9 mouse cellular contexts compared by ENCODE assay signal in genomic region chr7:99648623-99649022, GRCm38 (mm10). TPM values are rescaled to one million over a fixed set of nuclear protein-coding genes. Genes with fewer than 3 reads are reported as not detected.
DNase-seq lines count a peak whose midpoint lies in the region; ATAC-seq and TF ChIP-seq lines count a peak whose summit lies in the region.
"Had no signal": no experiment of that assay in that cellular context is flagged by ENCODE, and none has a peak within 500 bp of the region (broad histone marks: within the 10 kb centered on the region; RNA-seq: fewer than 3 reads in every experiment).

No protein-coding gene starts in this region.

- ATAC-seq in hindbrain, embryonic 14.5 days (ENCODE audit: low FRiP score) = no peak
- no peak for ATAC-seq in activated CD4-positive, CD25-positive, alpha-beta regulatory T cell, adult 4 months

- H3K4me2 ChIP-seq in hindbrain, embryonic 14.5 days (replicated peaks) = no peak overlapping the region
- H3K4me2 ChIP-seq in myocyte (ENCODE audit: low read depth) = no peak overlapping the region
- H3K4me2 ChIP-seq: midbrain, embryonic 12.5 days had no signal

- no peaks in the 10 kb centered on the region for H3K9me3 ChIP-seq in hindbrain, embryonic 10.5 days
- no peaks in the 10 kb centered on the region for H3K9me3 ChIP-seq in hindbrain, embryonic 14.5 days (ENCODE audit: control insufficient read depth, low read length)
- H3K9me3 ChIP-seq in MEL (replicated peaks; ENCODE audit: insufficient read depth, low read length) = no peaks in the 10 kb centered on the region
- H3K9me3 ChIP-seq: midbrain, embryonic 12.5 days had no signal

- no peak for TF ChIP-seq EP300 in MEL (IDR thresholded peaks at IDR 0.05; ENCODE audit: low read depth in 1 of 2, low read length in 2 of 2)

- TF ChIP-seq POLR2A in MEL (IDR thresholded peaks at IDR 0.05; ENCODE audit: control insufficient read depth in 1 of 2, insufficient read depth in 1 of 2, low read depth in 1 of 2, low read length in 2 of 2, poor library complexity in 1 of 2) (no peak), myocyte (IDR thresholded peaks at IDR 0.05; ENCODE audit: insufficient read length, low read depth) (no peak)

- no peak for TF ChIP-seq RAD21 in MEL (IDR thresholded peaks at IDR 0.05; ENCODE audit: low read depth, low read length)

- H3K36me3 ChIP-seq in hindbrain, embryonic 10.5 days = no peaks in the 10 kb centered on the region
- H3K36me3 ChIP-seq in hindbrain, embryonic 14.5 days (replicated peaks; ENCODE audit: control insufficient read depth, insufficient read depth) = no peaks in the 10 kb centered on the region
- H3K36me3 ChIP-seq in MEL (ENCODE audit: control insufficient read depth in 1 of 2, insufficient read depth in 2 of 2, low read length in 2 of 2) = no peaks in the 10 kb centered on the region
- H3K36me3 ChIP-seq in myocyte (ENCODE audit: control insufficient read depth, insufficient read depth) = no peaks in the 10 kb centered on the region
- H3K36me3 ChIP-seq: midbrain, embryonic 12.5 days had no signal

- 10% methylated on average over 6 of the region's 6 CpGs for WGBS in hindbrain, embryonic 10.5 days
- 8% methylated on average over 6 of the region's 6 CpGs for WGBS in hindbrain, embryonic 14.5 days

- no peaks in the 10 kb centered on the region for H3K79me2 ChIP-seq in MEL (ENCODE audit: control insufficient read depth, insufficient read depth, low read length, poor library complexity)
- no peaks in the 10 kb centered on the region for H3K79me2 ChIP-seq in myocyte (ENCODE audit: control insufficient read depth, insufficient read depth)

- H3K27ac ChIP-seq in hindbrain, embryonic 10.5 days = no peak overlapping the region
- no peak overlapping the region for H3K27ac ChIP-seq in hindbrain, embryonic 14.5 days
- H3K27ac ChIP-seq in MEL (ENCODE audit: control insufficient read depth, low read depth, low read length) = no peak overlapping the region
- H3K27ac ChIP-seq: midbrain, embryonic 12.5 days had no signal

- H3ac ChIP-seq in myocyte (ENCODE audit: control insufficient read depth, insufficient read length) = no peak overlapping the region

- DNase-seq in hindbrain, embryonic 10.5 days (ENCODE audit: low spot score) = peak; percentile 58
- DNase-seq in hindbrain, embryonic 14.5 days (ENCODE audit: low spot score) = no peak
- DNase-seq in MEL (ENCODE audit: low read depth, low spot score) = peak; percentile 48
- peak; percentile 38 for DNase-seq in c-Kit-positive CD71-negative TER-119-negative erythroid progenitor cells, embryonic 14.5 days (ENCODE audit: low read depth)
- DNase-seq in heart, postnatal 4 days = peak; percentile 86
- no peak for DNase-seq in left cerebral cortex, adult 8-10 months (ENCODE audit: low spot score in 2 of 2)

- no peaks in the 10 kb centered on the region for H3K27me3 ChIP-seq in hindbrain, embryonic 10.5 days (ENCODE audit: insufficient read depth, poor library complexity, severe bottlenecking)
- H3K27me3 ChIP-seq in hindbrain, embryonic 14.5 days (ENCODE audit: control insufficient read depth, insufficient read depth, low read length) = no peaks in the 10 kb centered on the region
- peaks cover 2 to 5% of the 10 kb centered on the region in 2 experiments for H3K27me3 ChIP-seq in MEL (ENCODE audit: control insufficient read depth in 1 of 2, insufficient read depth in 2 of 2, low read length in 2 of 2)
- no peaks in the 10 kb centered on the region for H3K27me3 ChIP-seq in myocyte (ENCODE audit: control insufficient read depth, insufficient read depth, insufficient read length)

- H3K4me1 ChIP-seq in hindbrain, embryonic 10.5 days (replicated peaks) = peaks cover 4% of the 10 kb centered on the region; the same call in 1 of the 2 replicates
- H3K4me1 ChIP-seq in hindbrain, embryonic 14.5 days (replicated peaks; ENCODE audit: control insufficient read depth, insufficient read depth, low read length) = 0 out of 2 replicates have a peak, but pooled peaks cover 7% of the 10 kb centered on the region
- no peaks in the 10 kb centered on the region for H3K4me1 ChIP-seq in MEL (ENCODE audit: control insufficient read depth in 1 of 2, insufficient read depth in 2 of 2, low read length in 2 of 2)
- H3K4me1 ChIP-seq: midbrain, embryonic 12.5 days had no signal

- H3K4me3 ChIP-seq in hindbrain, embryonic 10.5 days = no peak overlapping the region
- no peak overlapping the region for H3K4me3 ChIP-seq in hindbrain, embryonic 14.5 days (replicated peaks; ENCODE audit: low read length)
- H3K4me3 ChIP-seq in MEL (ENCODE audit: control insufficient read depth in 1 of 2, insufficient read depth in 1 of 2, low read depth in 2 of 2, low read length in 2 of 2) (no peak overlapping the region), myocyte (no peak overlapping the region)
- H3K4me3 ChIP-seq: midbrain, embryonic 12.5 days had no signal

- TF ChIP-seq CTCF in MEL (IDR thresholded peaks at IDR 0.05 in 2 of 3, conservative IDR thresholded peaks at IDR 0.05 in 1 of 3; ENCODE audit: control insufficient read depth in 1 of 3, insufficient read depth in 1 of 3, low read depth in 2 of 3, low read length in 3 of 3, poor library complexity in 1 of 3, severe bottlenecking in 1 of 3) = no peak

- H3K9ac ChIP-seq in hindbrain, embryonic 14.5 days = no peak overlapping the region
- no peak overlapping the region for H3K9ac ChIP-seq in MEL (ENCODE audit: control insufficient read depth, low read depth, low read length, poor library complexity, severe bottlenecking)
- H3K9ac ChIP-seq: midbrain, embryonic 12.5 days had no signal

TF ChIP-seq in MEL, 35 proteins besides CTCF, POLR2A, EP300 and RAD21:
- TF ChIP-seq NELFE (IDR thresholded peaks at IDR 0.05; ENCODE audit: low read depth, low read length) (no peak), ZNF384 (IDR thresholded peaks at IDR 0.05; ENCODE audit: low read depth, low read length) (no peak), ZKSCAN1 (IDR thresholded peaks at IDR 0.05; ENCODE audit: low read depth, low read length) (no peak), MYC (IDR thresholded peaks at IDR 0.05; ENCODE audit: low read depth, low read length) (no peak), ETS1 (IDR thresholded peaks at IDR 0.05; ENCODE audit: low read depth, low read length) (no peak), MAX (IDR thresholded peaks at IDR 0.05; ENCODE audit: low read length) (no peak), MEF2A (IDR thresholded peaks at IDR 0.05; ENCODE audit: extremely low read depth, insufficient replicate concordance, low read depth, low read length, poor library complexity, severe bottlenecking) (no peak), POLR2AphosphoS2 (IDR thresholded peaks at IDR 0.05; ENCODE audit: low read length) (no peak), NRF1 (IDR thresholded peaks at IDR 0.05; ENCODE audit: insufficient read depth, low read depth, low read length, poor library complexity, severe bottlenecking) (no peak), RCOR1 (IDR thresholded peaks at IDR 0.05; ENCODE audit: low read depth, low read length) (no peak), HCFC1 (IDR thresholded peaks at IDR 0.05; ENCODE audit: low read depth, low read length) (no peak), JUND (IDR thresholded peaks at IDR 0.05; ENCODE audit: low read depth, low read length) (no peak), CHD2 (IDR thresholded peaks at IDR 0.05; ENCODE audit: low read length) (no peak)

TF ChIP-seq in myocyte, 11 proteins besides CTCF, POLR2A, EP300 and RAD21:
- no peak for TF ChIP-seq E2F4 (IDR thresholded peaks at IDR 0.05; ENCODE audit: insufficient read depth)
- peak; percentile 75 for TF ChIP-seq REST (IDR thresholded peaks at IDR 0.05; ENCODE audit: insufficient read depth, insufficient read length)

RNA-seq across cellular contexts. Expression of gene Tpbgl, which starts 21.7 kb away (rescaled TPM):
- 0.59 and 0.81 TPM in 2 replicates for polyA plus RNA-seq in hindbrain, embryonic 10.5 days (2016; fragmentation: Nextera tagmentation; extraction: Ambion mirVana)
- 1.7 and 2.5 TPM in 2 replicates for polyA plus RNA-seq in hindbrain, embryonic 14.5 days (2014; fragmentation: Nextera tagmentation; extraction: Ambion mirVana)
- not detected in 2 replicates for total RNA-seq in MEL (2012; rRNA removed)
- polyA plus RNA-seq in MEL (2012; ENCODE audit: insufficient read depth in 1 of 2, insufficient read length in 2 of 2, low read depth in 1 of 2, low replicate concordance in 2 of 2, missing spikeins in 1 of 2) (not detected), myocyte (2012; fragmentation: generic; extraction: Trizol) (not detected)
- 1 to 10 TPM; 3.4 to 4.7 TPM for total RNA-seq in heart, postnatal 4 days (2021)
- total RNA-seq in left cerebral cortex, adult 8-10 months (2022) = 1 to 10 TPM; 3.8 to 6.5 (median 4.7) TPM
- polyA plus RNA-seq in activated CD4-positive, CD25-positive, alpha-beta regulatory T cell, adult 4 months (2017; shearing (Covaris generic)) = under 1 TPM in 1 of 2 experiments, not detected in 1; 0.25 TPM

Comparison
In these comparisons a context has a peak if more than half of its experiments do, and no peak if none do; other contexts are left out.
1. DNase-seq: peak in hindbrain, embryonic 10.5 days (single experiment), MEL (single experiment), c-Kit-positive CD71-negative TER-119-negative erythroid progenitor cells, embryonic 14.5 days (single experiment) and heart, postnatal 4 days (single experiment); none in hindbrain, embryonic 14.5 days (single experiment) and left cerebral cortex, adult 8-10 months (0 of 2).